Mouse (Mus musculus): ENCODE results near the gene Uba1. TPM values are rescaled to one million over a fixed set of nuclear protein-coding genes. Genes with fewer than 3 reads are reported as not detected.
"Not testable (repeated sequence)": the region's sequence is repeated elsewhere in the genome, so short reads cannot be mapped to it uniquely, and the experiment has no call there.

Uba1 gene
- polyA plus RNA-seq, 1 experiment from 2014 or later: 225 TPM

GRCm38 (mm10) chrX:20705083-20705402 is 46.9 kb downstream of the Uba1 start:
- H3K4me1 ChIP-seq (replicated peaks): no peaks in the 10 kb centered on the region
- 32% methylated on average over 3 of the region's 3 CpGs for WGBS

GRCm38 (mm10) chrX:20728681-20729080 is 70.6 kb downstream of the Uba1 start:
- WGBS: 77% methylated on average over 5 of the region's 5 CpGs
- H3K27me3 ChIP-seq: no peaks in the 10 kb centered on the region
- H3K4me1 ChIP-seq (replicated peaks): no peaks in the 10 kb centered on the region
- no peak overlapping the region for H3K4me2 ChIP-seq
- H3K4me3 ChIP-seq (replicated peaks): no peak overlapping the region
- H3K9me3 ChIP-seq: no peaks in the 10 kb centered on the region
- H3K36me3 ChIP-seq: no peaks in the 10 kb centered on the region
- ATAC-seq (ENCODE audit: insufficient number of reproducible peaks, insufficient read depth, low FRiP score, low TSS enrichment, low read depth): no peak
- H3K9ac ChIP-seq (replicated peaks): no peak overlapping the region
- no peak overlapping the region for H3K27ac ChIP-seq

More at GRCm38 (mm10) chrX:20705083-20705402, 46.9 kb downstream of the Uba1 start:
- no peaks in the 10 kb centered on the region for H3K36me3 ChIP-seq
- H3K9me3 ChIP-seq: no peaks in the 10 kb centered on the region
- H3K9ac ChIP-seq (replicated peaks): no peak overlapping the region
- H3K4me2 ChIP-seq: peak overlapping the region; percentile 47
- H3K4me3 ChIP-seq (replicated peaks): peak overlapping the region; percentile 54
- no peak overlapping the region for H3K27ac ChIP-seq
- no peaks in the 10 kb centered on the region for H3K27me3 ChIP-seq
- ATAC-seq (ENCODE audit: insufficient number of reproducible peaks, insufficient read depth, low FRiP score, low TSS enrichment, low read depth): no peak

GRCm38 (mm10) chrX:20730048-20730447 is 71.9 kb downstream of the Uba1 start:
- H3K27me3 ChIP-seq; H3K36me3 ChIP-seq; H3K4me1 ChIP-seq (replicated peaks); H3K4me3 ChIP-seq (replicated peaks); H3K27ac ChIP-seq; H3K9me3 ChIP-seq; H3K9ac ChIP-seq (replicated peaks); H3K4me2 ChIP-seq; ATAC-seq (ENCODE audit: insufficient number of reproducible peaks, insufficient read depth, low FRiP score, low TSS enrichment, low read depth): not testable (repeated sequence)
- WGBS: 52% methylated on average over 10 of the region's 10 CpGs

Other genes starting within 250 kb of the Uba1 start
- gene Jade3, start 232.6 kb upstream of the Uba1 start, polyA plus RNA-seq (2016; fragmentation: Nextera tagmentation; extraction: Ambion mirVana): 10.2 and 10.5 TPM in 2 replicates
- 0.54 and 0.91 TPM in 2 replicates for gene Rgn, start 108.5 kb upstream of the Uba1 start, polyA plus RNA-seq (2016; fragmentation: Nextera tagmentation; extraction: Ambion mirVana)
- 84.7 and 86.1 TPM in 2 replicates for gene Rbm10, start 40.8 kb upstream of the Uba1 start, polyA plus RNA-seq (2016; fragmentation: Nextera tagmentation; extraction: Ambion mirVana)
- 205 and 217 TPM in 2 replicates for gene Ndufb11, start 40.7 kb upstream of the Uba1 start, polyA plus RNA-seq (2016; fragmentation: Nextera tagmentation; extraction: Ambion mirVana)
- gene Cdk16, start 29.6 kb downstream of the Uba1 start, polyA plus RNA-seq (2016; fragmentation: Nextera tagmentation; extraction: Ambion mirVana): 125 and 142 TPM in 2 replicates
- 49.5 and 60.6 TPM in 2 replicates for gene Usp11, start 45.6 kb downstream of the Uba1 start, polyA plus RNA-seq (2016; fragmentation: Nextera tagmentation; extraction: Ambion mirVana)
- gene Araf, start 139.5 kb downstream of the Uba1 start, polyA plus RNA-seq (2016; fragmentation: Nextera tagmentation; extraction: Ambion mirVana): 101 and 103 TPM in 2 replicates
- 14.7 and 15.6 TPM in 2 replicates for gene Timp1, start 211.8 kb downstream of the Uba1 start, polyA plus RNA-seq (2016; fragmentation: Nextera tagmentation; extraction: Ambion mirVana)

All from limb, embryonic 12.5 days (tissue).